Mouse (Mus musculus): ENCODE results near the gene Prr15. TPM values are rescaled to one million over a fixed set of nuclear protein-coding genes. Genes with fewer than 3 reads are reported as not detected.

The Prr15 gene
- total RNA-seq, 2 experiments from 2014 or later, result 0.60 to 1.7 TPM

DNA sequence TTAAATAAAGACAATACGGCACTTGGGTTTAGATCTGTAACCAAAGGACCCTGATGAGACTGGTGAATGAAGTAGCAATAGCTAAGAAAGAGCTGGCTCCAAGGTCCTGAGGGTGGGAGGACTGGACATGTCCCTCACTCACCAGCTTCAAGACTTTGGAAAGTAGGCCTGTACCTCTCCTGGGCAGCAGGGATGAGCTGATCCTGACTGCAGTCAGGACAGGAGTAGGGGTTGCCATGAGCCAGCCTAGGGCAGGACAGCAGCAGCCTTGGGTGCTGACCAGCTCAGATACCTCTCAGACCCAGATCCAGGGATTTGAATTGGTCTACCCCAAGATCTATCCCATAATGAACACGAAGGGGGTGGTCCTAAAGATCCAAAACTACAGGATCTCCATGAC lies 53.7 kb downstream of the Prr15 start:
- DNase-seq, result no peak
- intact Hi-C loops (cut with DNase I; ENCODE audit: low total_unique reads), result no loop called here

Other genes with a start within 250 kb of the Prr15 start
- gene Wipf3, start 103.8 kb downstream of the Prr15 start, total RNA-seq (2021), result 10 to 100 TPM in 1 of 2 experiments, 1 to 10 TPM in 1; 9.6 to 11.7 TPM
- gene Scrn1, start 240.7 kb downstream of the Prr15 start, total RNA-seq (2021), result 1 to 10 TPM; 5.8 to 9.7 TPM